Mouse (Mus musculus): ENCODE results near the gene Dock8. TPM values are rescaled to one million over a fixed set of nuclear protein-coding genes. Genes with fewer than 3 reads are reported as not detected.

Dock8 gene
- 5.5 TPM for polyA plus RNA-seq (2014; fragmentation: Illumina TruSeq; extraction: RNeasy Lipid Tissue Mini Kit (QIAGEN cat#74804); ENCODE audit: low read depth, low replicate concordance)

DNA sequence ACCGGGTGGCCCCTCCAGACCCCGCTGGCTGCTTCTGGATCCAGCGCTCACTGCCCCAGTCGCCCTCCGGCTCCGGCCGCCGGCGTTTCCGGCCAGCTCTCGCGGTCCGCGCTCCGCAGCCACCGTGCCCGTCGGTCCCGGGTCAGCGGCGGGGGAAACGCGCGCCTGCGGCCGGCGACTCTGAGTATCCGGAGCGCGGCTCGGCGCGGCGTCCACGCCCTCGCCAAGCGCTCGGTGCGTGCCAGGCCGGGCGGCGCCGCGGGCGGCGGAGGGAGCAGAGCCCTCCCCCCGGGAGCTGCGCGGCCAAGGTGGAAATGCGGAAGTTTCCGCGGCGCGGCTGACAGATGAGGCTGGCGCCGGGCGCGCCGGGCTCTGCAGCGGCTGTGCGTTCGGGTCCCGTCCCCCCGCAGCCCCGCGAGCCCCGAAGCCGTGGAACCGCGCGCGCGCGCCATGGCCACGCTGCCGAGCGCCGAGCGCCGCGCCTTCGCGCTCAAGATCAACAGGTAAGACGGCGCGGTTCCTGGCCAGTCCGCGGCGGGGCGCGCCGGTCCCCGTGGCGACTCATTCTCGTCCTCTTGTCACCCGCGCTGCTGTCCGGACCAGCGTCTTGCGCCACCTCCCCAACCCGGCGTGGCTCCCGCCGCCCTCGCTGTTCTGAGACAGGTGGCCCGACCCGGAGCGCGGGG lies at the start of gene Dock8:
Gene Dock8 (plus strand): TSS at position 334 of the 686 bp plus-strand sequence.

DNA sequence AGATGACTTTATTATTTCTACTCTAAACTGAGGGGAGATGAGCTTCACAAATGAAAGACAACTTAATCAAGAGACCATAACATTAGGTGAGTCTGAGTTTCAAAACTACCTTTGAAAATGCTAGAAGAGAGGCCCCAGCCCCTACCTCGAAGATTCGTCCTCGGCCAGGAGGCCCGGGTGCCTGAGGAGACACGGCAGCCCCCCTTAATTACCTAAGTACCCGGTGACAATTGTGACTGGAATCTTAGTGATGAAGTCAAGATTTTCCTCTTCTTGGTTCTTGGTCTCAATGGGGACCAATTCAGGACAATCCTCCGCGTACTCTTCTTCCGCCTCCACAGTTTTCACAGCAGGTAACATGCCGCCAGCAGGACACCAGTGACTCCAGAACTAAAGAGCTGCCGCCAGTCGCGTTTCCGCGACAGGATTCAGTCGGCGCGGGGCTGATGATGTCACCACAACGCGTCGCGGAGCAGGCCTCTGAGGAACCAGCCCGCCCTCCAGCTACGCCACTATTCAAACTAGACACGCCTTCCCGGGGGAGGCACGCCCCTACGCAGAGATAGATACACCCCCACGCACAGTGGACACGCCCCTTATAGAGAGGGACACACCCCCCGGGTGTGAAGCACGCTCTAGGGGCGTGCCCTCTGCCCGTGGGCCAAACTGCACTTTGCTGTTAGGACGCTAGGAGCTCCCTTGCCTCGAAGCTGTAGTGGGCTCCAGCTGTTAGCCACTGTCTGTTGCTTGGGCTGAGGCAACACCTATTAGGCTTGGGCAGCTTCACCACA lies 38.0 kb upstream of the Dock8 start, which contains the start of gene Cbwd1:
Gene Cbwd1 (minus strand): TSS at position 439 of the 791 bp plus-strand sequence.

DNA sequence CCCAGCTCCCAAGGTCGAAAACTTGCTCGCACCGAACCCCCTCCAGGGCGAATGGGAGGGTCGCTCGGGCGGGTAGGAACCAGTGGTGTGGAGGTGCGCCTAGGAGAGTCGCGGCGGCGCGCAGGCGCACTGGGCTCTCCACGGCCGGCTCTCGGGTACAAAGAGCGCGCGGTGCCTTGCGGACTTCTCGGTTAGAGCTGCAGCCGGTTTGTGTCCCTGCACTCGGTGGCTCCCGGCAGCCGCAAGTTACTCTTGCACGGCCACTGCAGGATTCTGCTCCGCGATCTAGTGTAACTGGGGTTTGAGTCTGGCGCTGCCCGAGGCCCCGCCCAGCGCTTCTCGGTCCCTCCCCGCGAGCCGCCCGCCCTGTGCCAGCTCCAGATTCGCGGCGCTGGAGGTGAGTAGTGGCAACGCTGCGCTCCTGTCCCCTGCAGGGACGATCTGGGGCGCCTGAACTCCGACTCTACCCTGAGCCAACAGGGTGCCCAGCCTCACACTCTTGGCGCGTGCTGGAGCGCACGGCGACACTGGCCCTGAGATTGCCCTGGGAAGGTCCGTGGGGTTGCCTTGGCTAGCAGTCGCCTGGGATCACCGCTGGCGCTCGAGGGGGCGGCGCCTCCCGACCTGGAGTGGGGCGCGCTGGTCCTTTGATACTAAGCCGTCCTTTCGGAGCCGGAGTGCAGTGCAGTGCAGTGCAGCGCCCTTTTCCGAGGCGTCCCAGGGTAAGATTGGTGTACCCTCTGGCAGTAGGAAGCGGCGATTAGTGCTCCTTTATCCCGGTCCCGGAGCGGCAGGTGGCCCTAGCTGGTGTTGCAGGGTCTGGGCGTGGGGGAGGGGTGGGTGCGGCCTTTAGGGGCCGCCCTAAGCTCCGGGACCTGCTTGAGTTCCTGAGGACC lies 237.5 kb downstream of the Dock8 start, which contains the start of gene Kank1:
Gene Kank1 (plus strand): TSS at position 380 of the 896 bp plus-strand sequence.

Other genes starting within 250 kb of the Dock8 start
- gene Pgm5, start 137.7 kb upstream of the Dock8 start, polyA plus RNA-seq (2014; fragmentation: Illumina TruSeq; extraction: RNeasy Lipid Tissue Mini Kit (QIAGEN cat#74804); ENCODE audit: low read depth, low replicate concordance) = 19.6 TPM
- gene Gm10053, start 123.8 kb upstream of the Dock8 start, polyA plus RNA-seq (2014; fragmentation: Illumina TruSeq; extraction: RNeasy Lipid Tissue Mini Kit (QIAGEN cat#74804); ENCODE audit: low read depth, low replicate concordance) = 384 TPM
- not detected for gene Foxd4, start 98.3 kb upstream of the Dock8 start, polyA plus RNA-seq (2014; fragmentation: Illumina TruSeq; extraction: RNeasy Lipid Tissue Mini Kit (QIAGEN cat#74804); ENCODE audit: low read depth, low replicate concordance)
- gene Cbwd1, start 37.9 kb upstream of the Dock8 start, polyA plus RNA-seq (2014; fragmentation: Illumina TruSeq; extraction: RNeasy Lipid Tissue Mini Kit (QIAGEN cat#74804); ENCODE audit: low read depth, low replicate concordance) = 58.1 TPM
- gene Kank1, start 237.4 kb downstream of the Dock8 start, polyA plus RNA-seq (2014; fragmentation: Illumina TruSeq; extraction: RNeasy Lipid Tissue Mini Kit (QIAGEN cat#74804); ENCODE audit: low read depth, low replicate concordance) = 6.4 TPM